17 mouse cellular contexts compared by ENCODE assay signal in genomic region chr5:100835862-100836538, GRCm38 (mm10). TPM values are rescaled to one million over a fixed set of nuclear protein-coding genes. Genes with fewer than 3 reads are reported as not detected.
DNase-seq lines count a peak whose midpoint lies in the region; ATAC-seq lines count a peak whose summit lies in the region.
"Had no signal": no experiment of that assay in that cellular context is flagged by ENCODE, and none has a peak within 500 bp of the region (broad histone marks: within the 10 kb centered on the region; RNA-seq: fewer than 3 reads in every experiment).

No protein-coding gene starts in this region.

- intact Hi-C loops in heart, postnatal 25 days (cut with DNase I): loop anchor here (2.0 kb wide), 1 partner anchor 29 kb away; no protein-coding TSS in a partner anchor

- H3K36me3 ChIP-seq in intestine, embryonic 16.5 days (ENCODE audit: control insufficient read depth, insufficient read depth, low read length): no peaks in the 10 kb centered on the region
- H3K36me3 ChIP-seq: forebrain, embryonic 15.5 days; liver, embryonic 15.5 days; midbrain, embryonic 15.5 days had no signal

- H3K4me3 ChIP-seq in intestine, embryonic 16.5 days (ENCODE audit: low read length): no peak overlapping the region
- H3K4me3 ChIP-seq: forebrain, embryonic 15.5 days; liver, embryonic 15.5 days; midbrain, embryonic 15.5 days had no signal

- H3K4me2 ChIP-seq in intestine, embryonic 16.5 days (ENCODE audit: low read depth, low read length): no peak overlapping the region
- H3K4me2 ChIP-seq: forebrain, embryonic 15.5 days; hindbrain, embryonic 14.5 days; liver, embryonic 15.5 days; midbrain, embryonic 15.5 days had no signal

- no peaks in the 10 kb centered on the region for H3K9me3 ChIP-seq in intestine, embryonic 16.5 days (ENCODE audit: control insufficient read depth, low read length)
- H3K9me3 ChIP-seq: forebrain, embryonic 15.5 days; liver, embryonic 15.5 days; midbrain, embryonic 15.5 days had no signal

- 42% methylated on average over 9 of the region's 9 CpGs for WGBS in intestine, embryonic 16.5 days

- no peak overlapping the region for H3K27ac ChIP-seq in intestine, embryonic 16.5 days (ENCODE audit: low read length)
- H3K27ac ChIP-seq: forebrain, embryonic 15.5 days; hindbrain, embryonic 14.5 days; liver, embryonic 15.5 days; macrophage; midbrain, embryonic 15.5 days had no signal

- H3K4me1 ChIP-seq in intestine, embryonic 16.5 days (ENCODE audit: control insufficient read depth, insufficient read depth, low read length): no peaks in the 10 kb centered on the region
- H3K4me1 ChIP-seq: forebrain, embryonic 15.5 days; midbrain, embryonic 15.5 days had no signal

- ATAC-seq in intestine, embryonic 16.5 days: peak; percentile 40
- ATAC-seq: forebrain, embryonic 15.5 days; midbrain, embryonic 15.5 days had no signal

- H3K27me3 ChIP-seq in intestine, embryonic 16.5 days (replicated peaks; ENCODE audit: control insufficient read depth, insufficient read depth, low read length): 0 out of 2 replicates have a peak, but pooled peaks cover 2% of the 10 kb centered on the region
- H3K27me3 ChIP-seq: forebrain, embryonic 15.5 days; liver, embryonic 15.5 days; midbrain, embryonic 15.5 days had no signal

- DNase-seq in heart, adult 11 months: peak; percentile 85
- DNase-seq in heart, postnatal 25 days (ENCODE audit: low spot score): no peak
- DNase-seq in ovary, postnatal 36 days (ENCODE audit: low spot score): peak; percentile 10
- no peak for DNase-seq in ovary, postnatal 10 days (ENCODE audit: low spot score)
- no peak for DNase-seq in urinary bladder, postnatal 25 days (ENCODE audit: low spot score)
- no peak for DNase-seq in testis, postnatal 14 days (ENCODE audit: low spot score)
- DNase-seq in layer of hippocampus, postnatal 36 days: no peak
- DNase-seq: cerebellum, adult 11-12 months; gastrocnemius, postnatal 14 days; right cerebral cortex, postnatal 4 days had no signal

- H3K9ac ChIP-seq in intestine, embryonic 16.5 days (ENCODE audit: low read depth, low read length): no peak overlapping the region
- H3K9ac ChIP-seq: forebrain, embryonic 15.5 days; hindbrain, embryonic 14.5 days; liver, embryonic 15.5 days; midbrain, embryonic 15.5 days had no signal

RNA-seq across cellular contexts. Expression of gene Gpat3, which starts 9.5 kb away (rescaled TPM):
- 10 to 100 TPM; 24.4 to 25.2 TPM for total RNA-seq in heart, postnatal 25 days (2021)
- 20.5 and 25.2 TPM in 2 replicates for polyA plus RNA-seq in intestine, embryonic 16.5 days (2015; fragmentation: Nextera tagmentation; extraction: Ambion mirVana)
- total RNA-seq in layer of hippocampus, postnatal 36 days (2021): 1 to 10 TPM; 1.6 to 2.2 TPM
- total RNA-seq: common myeloid progenitor, adult 5-6 weeks had no signal

RNA-seq across cellular contexts. Expression of gene Abraxas1, which starts 15.2 kb away (rescaled TPM):
- 10 to 100 TPM in 1 of 2 experiments, 1 to 10 TPM in 1; 9.9 to 10.1 TPM for total RNA-seq in heart, postnatal 25 days (2021)
- 24.1 and 27.5 TPM in 2 replicates for polyA plus RNA-seq in intestine, embryonic 16.5 days (2015; fragmentation: Nextera tagmentation; extraction: Ambion mirVana)
- 1 to 10 TPM; 6.0 to 7.1 TPM for total RNA-seq in layer of hippocampus, postnatal 36 days (2021)

RNA-seq across cellular contexts. Expression of gene Mrps18c, which starts 37.6 kb away (rescaled TPM):
- 10 to 100 TPM; 73.2 to 85.1 TPM for total RNA-seq in heart, postnatal 25 days (2021)
- polyA plus RNA-seq in intestine, embryonic 16.5 days (2015; fragmentation: Nextera tagmentation; extraction: Ambion mirVana): 152 and 155 TPM in 2 replicates
- total RNA-seq in layer of hippocampus, postnatal 36 days (2021): 10 to 100 TPM; 60.3 to 63.6 TPM

RNA-seq across cellular contexts. Expression of gene Helq, which starts 37.6 kb away (rescaled TPM):
- 1 to 10 TPM; 2.4 to 5.5 TPM for total RNA-seq in heart, postnatal 25 days (2021)
- polyA plus RNA-seq in intestine, embryonic 16.5 days (2015; fragmentation: Nextera tagmentation; extraction: Ambion mirVana): 11.6 and 13.9 TPM in 2 replicates
- total RNA-seq in layer of hippocampus, postnatal 36 days (2021): 10 to 100 TPM; 19.7 to 19.9 TPM

Comparison
In these comparisons a context has a peak if more than half of its experiments do, and no peak if none do; other contexts are left out.
1. DNase-seq: peak in heart, adult 11 months (single experiment) and ovary, postnatal 36 days (single experiment); none in heart, postnatal 25 days (single experiment), ovary, postnatal 10 days (single experiment), urinary bladder, postnatal 25 days (single experiment), testis, postnatal 14 days (single experiment) and layer of hippocampus, postnatal 36 days (0 of 2).
2. RNA of gene Gpat3, which starts 9.5 kb away (total RNA-seq): 24.4 to 25.2 TPM in heart, postnatal 25 days; 1.6 to 2.2 TPM in layer of hippocampus, postnatal 36 days; every median in the first group is over 4 times any median in the second.